Mouse (Mus musculus) forebrain, embryonic 11.5 days (tissue): Measurements from ENCODE around the gene Zbtb4. TPM values are rescaled to one million over a fixed set of nuclear protein-coding genes. Genes with fewer than 3 reads are reported as not detected.

ENCODE experiments used
- ATAC-seq: fragments of 200-750 bp; cut with Nextera tagmentation; replicated peaks from 2 replicates; pipeline ENCODE4 v1.8.0; 2017; ENCODE audit warnings: moderate TSS enrichment; ENCODE audit not compliant: low FRiP score
- DNase-seq: peaks from one replicate; pipeline ENCODE4 v3.0.0-alpha.2; 2017; ENCODE audit warnings: low spot score
- H3K27ac ChIP-seq: fragments of 300-500 bp; sonication (generic); 2 replicates; pipeline ENCODE4 v1.5.1; 2014; ENCODE audit warnings: low read depth, low read length
- H3K27me3 ChIP-seq: fragments of 300-500 bp; sonication (generic); 2 replicates; pipeline ENCODE4 v1.6.1; 2014; ENCODE audit warnings: mild to moderate bottlenecking, low read length, mixed read lengths; ENCODE audit not compliant: control insufficient read depth, insufficient read depth
- H3K36me3 ChIP-seq: fragments of 300-500 bp; sonication (generic); 2 replicates; pipeline ENCODE4 v1.6.1; 2014; ENCODE audit warnings: mild to moderate bottlenecking, low read length, moderate library complexity, mixed read lengths; ENCODE audit not compliant: control insufficient read depth, insufficient read depth
- H3K4me1 ChIP-seq: fragments of 300-500 bp; sonication (generic); replicated peaks from 2 replicates; pipeline ENCODE4 v1.6.1; 2014; ENCODE audit warnings: low read length, mixed read lengths; ENCODE audit not compliant: control insufficient read depth, insufficient read depth
- H3K4me2 ChIP-seq: fragments of 300-500 bp; sonication (generic); 2 replicates; pipeline ENCODE4 v1.6.1; 2014; ENCODE audit warnings: low read depth, mild to moderate bottlenecking, low read length, moderate library complexity, mixed read lengths; ENCODE audit not compliant: severe bottlenecking
- H3K4me3 ChIP-seq: fragments of 300-500 bp; sonication (generic); 2 replicates; pipeline ENCODE4 v1.5.1; 2014; ENCODE audit warnings: low read depth, low read length
- H3K9ac ChIP-seq: fragments of 300-500 bp; sonication (generic); 2 replicates; pipeline ENCODE4 v1.6.1; 2014; ENCODE audit warnings: low read length
- H3K9me3 ChIP-seq: fragments of 300-500 bp; sonication (generic); 2 replicates; pipeline ENCODE4 v1.6.1; 2016; ENCODE audit warnings: low read length, mixed read lengths; ENCODE audit not compliant: control insufficient read depth
- WGBS: fragments of 180-500 bp; shearing (Covaris S2); extraction: QIAGEN DNeasy Blood & Tissue Kit; methylation state at CpG from one replicate; pipeline ENCODE4 v1.1.7; 2014; 5-methylcytosine and 5-hydroxymethylcytosine counted together
- polyA plus RNA-seq: library from polyadenylated mRNA; unstranded; fragments of >200 nt; fragmentation: Nextera tagmentation; extraction: Ambion mirVana; gene quantifications from 2 replicates; pipeline ENCODE4 v1.2.1, GENCODE M21; 2014

Gene Zbtb4
- polyA plus RNA-seq = 1.1 and 1.4 TPM in 2 replicates

- H3K4me1 ChIP-seq = peaks cover 4% of the 10 kb centered on the region
- H3K4me3 ChIP-seq = peak within 1 kb of the TSS; percentile 81
- H3K4me2 ChIP-seq = peak within 1 kb of the TSS; percentile 88
- no peak for DNase-seq
- no peak within 1 kb of the TSS for H3K27ac ChIP-seq
- H3K9ac ChIP-seq = peak within 1 kb of the TSS; percentile 86
- no peaks in the 10 kb centered on the region for H3K36me3 ChIP-seq
- H3K9me3 ChIP-seq = no peaks in the 10 kb centered on the region
- no peaks in the 10 kb centered on the region for H3K27me3 ChIP-seq
- 19% methylated on average over 52 of the region's 55 CpGs for WGBS
- peak; percentile 73 for ATAC-seq
These were observed at the start of gene Zbtb4 for GRCm38 (mm10) chr11:69765221-69766125. Zbtb4 (plus strand) TSS chr11:69765912.

DNA sequence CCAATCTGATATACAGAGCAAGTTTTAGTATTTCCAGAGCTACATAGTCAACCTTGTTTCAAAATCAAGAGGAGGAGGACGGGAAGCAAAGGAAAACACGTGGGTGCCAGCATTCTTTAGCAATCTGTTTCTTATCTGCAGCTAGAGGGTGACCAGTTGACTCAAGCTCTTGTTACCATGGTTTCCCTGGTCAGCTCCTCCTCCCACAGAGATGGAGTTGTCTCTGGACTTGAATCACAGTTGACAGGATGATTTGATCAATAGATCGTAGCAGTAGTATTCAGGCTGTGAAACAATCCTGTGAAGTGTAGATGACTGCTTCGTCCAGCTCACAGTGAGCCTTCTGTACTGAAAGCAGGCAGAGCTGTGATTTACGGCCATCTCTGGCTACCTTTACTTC, 49.8 kb upstream of the Zbtb4 start:
- WGBS = 46% methylated on average over 5 of the region's 5 CpGs
- Histone ChIP-seq H3K4me2 (no peak overlapping the region), H3K9me3 (no peaks in the 10 kb centered on the region), H3K27ac (no peak overlapping the region), H3K9ac (no peak overlapping the region), H3K4me1 (no peaks in the 10 kb centered on the region; the same call in 1 of the 2 replicates), H3K36me3 (no peaks in the 10 kb centered on the region), H3K27me3 (no peaks in the 10 kb centered on the region), H3K4me3 (no peak overlapping the region)
- ATAC-seq (no peak), DNase-seq (no peak)

GRCm38 (mm10) chr11:69716953-69717352, 48.8 kb upstream of the Zbtb4 start:
- no peak overlapping the region for H3K4me3 ChIP-seq
- H3K4me1 ChIP-seq = no peaks in the 10 kb centered on the region; the same call in 1 of the 2 replicates
- DNase-seq (no peak), ATAC-seq (no peak)
- H3K9me3 ChIP-seq = no peaks in the 10 kb centered on the region
- no peak overlapping the region for H3K27ac ChIP-seq
- no peak overlapping the region for H3K9ac ChIP-seq
- 72% methylated on average over 4 of the region's 4 CpGs for WGBS
- H3K4me2 ChIP-seq = no peak overlapping the region
- no peaks in the 10 kb centered on the region for H3K36me3 ChIP-seq
- no peaks in the 10 kb centered on the region for H3K27me3 ChIP-seq

GRCm38 (mm10) chr11:69718661-69719060, 47.1 kb upstream of the Zbtb4 start:
- H3K4me2 ChIP-seq = 0 out of 2 replicates have a peak overlapping the region, but pooled peaks have one; percentile 21
- H3K27me3 ChIP-seq = no peaks in the 10 kb centered on the region
- H3K4me3 ChIP-seq = no peak overlapping the region
- H3K36me3 ChIP-seq = no peaks in the 10 kb centered on the region
- no peaks in the 10 kb centered on the region; the same call in 1 of the 2 replicates for H3K4me1 ChIP-seq
- DNase-seq = peak; percentile 62
- WGBS = 35% methylated on average over 15 of the region's 15 CpGs
- H3K9me3 ChIP-seq = no peaks in the 10 kb centered on the region
- no peak overlapping the region for H3K9ac ChIP-seq
- H3K27ac ChIP-seq = no peak overlapping the region
- ATAC-seq = no peak

DNA sequence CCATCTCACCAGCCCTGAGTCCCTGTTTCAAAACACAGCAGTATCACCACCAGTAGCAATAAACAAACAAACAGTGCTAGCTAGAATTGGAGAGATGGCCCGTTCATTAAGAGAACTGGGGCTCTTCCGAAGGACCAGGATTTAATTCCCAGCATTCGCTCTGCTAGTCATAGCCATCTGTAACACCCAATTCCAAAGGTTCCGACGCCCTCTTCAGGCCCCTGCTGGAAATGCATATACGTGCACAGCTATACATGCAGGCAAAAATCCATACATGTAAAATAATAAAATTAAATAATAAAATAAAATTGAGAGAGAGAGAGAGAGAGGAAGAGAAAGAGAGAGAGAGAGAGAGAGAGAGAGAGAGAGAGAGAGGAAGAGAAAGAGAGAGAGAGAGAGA, 46.3 kb upstream of the Zbtb4 start:
- H3K9ac ChIP-seq = no peak overlapping the region
- H3K4me3 ChIP-seq = no peak overlapping the region
- no peak overlapping the region for H3K27ac ChIP-seq
- DNase-seq (no peak), ATAC-seq (no peak)
- no peaks in the 10 kb centered on the region for H3K27me3 ChIP-seq
- WGBS = 73% methylated on average over 6 of the region's 6 CpGs
- no peaks in the 10 kb centered on the region for H3K9me3 ChIP-seq
- H3K4me2 ChIP-seq = no peak overlapping the region
- no peaks in the 10 kb centered on the region for H3K36me3 ChIP-seq
- no peaks in the 10 kb centered on the region; the same call in 1 of the 2 replicates for H3K4me1 ChIP-seq

DNA sequence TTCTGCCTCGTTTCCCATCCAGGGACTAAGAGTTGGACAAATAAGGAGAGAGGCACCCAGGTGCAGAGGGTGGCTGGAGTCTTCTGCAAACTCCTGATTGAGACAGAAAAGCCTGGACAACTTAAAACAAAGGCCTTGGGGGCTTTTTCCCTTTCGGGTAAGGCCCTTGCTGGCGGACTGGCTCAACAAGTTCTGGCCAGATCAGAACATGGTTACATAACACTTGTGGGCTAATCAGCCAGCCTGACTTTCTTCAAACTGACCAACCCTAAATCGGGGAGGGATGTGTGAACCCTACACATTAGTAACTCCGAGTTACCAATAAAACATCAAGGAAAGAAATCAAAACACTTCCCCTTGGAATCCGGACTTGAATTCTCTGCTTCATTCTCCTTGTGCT, 44.9 kb upstream of the Zbtb4 start:
- WGBS = 86% methylated on average over 6 of the region's 6 CpGs
- ATAC-seq = no peak
- no peaks in the 10 kb centered on the region; the same call in 1 of the 2 replicates for H3K4me1 ChIP-seq

DNA sequence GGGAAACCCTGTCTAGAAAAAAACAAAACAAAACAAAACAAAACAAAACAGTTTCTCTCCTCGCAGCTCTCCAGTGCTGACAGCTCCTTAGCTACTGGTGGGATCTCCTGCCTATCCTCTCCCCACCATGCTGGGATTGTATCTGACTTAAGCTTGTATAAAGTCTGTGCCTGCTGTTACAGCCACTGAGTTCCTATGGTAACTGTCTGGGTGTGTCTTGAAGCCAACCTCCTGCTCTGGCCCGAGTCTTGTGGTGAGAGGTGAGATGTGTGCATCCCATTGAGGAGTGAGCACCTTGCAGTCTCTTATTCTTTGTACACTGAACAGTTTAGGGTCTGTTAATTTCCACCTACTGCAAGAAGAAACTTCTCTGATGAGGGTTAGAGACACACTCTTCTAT, 42.6 kb upstream of the Zbtb4 start:
- H3K9ac ChIP-seq = no peak overlapping the region
- no peak overlapping the region for H3K4me3 ChIP-seq
- H3K36me3 ChIP-seq = no peaks in the 10 kb centered on the region
- no peak overlapping the region for H3K27ac ChIP-seq
- H3K27me3 ChIP-seq = no peaks in the 10 kb centered on the region
- 56% methylated on average over 2 of the region's 2 CpGs for WGBS
- ATAC-seq (no peak), DNase-seq (no peak)
- no peak overlapping the region for H3K4me2 ChIP-seq
- H3K4me1 ChIP-seq = no peaks in the 10 kb centered on the region; the same call in 1 of the 2 replicates
- no peaks in the 10 kb centered on the region for H3K9me3 ChIP-seq

More for the DNA sequence above, 44.9 kb upstream of the Zbtb4 start:
- H3K9me3 ChIP-seq = no peaks in the 10 kb centered on the region
- no peak overlapping the region for H3K4me3 ChIP-seq
- H3K4me2 ChIP-seq = no peak overlapping the region
- no peak overlapping the region for H3K9ac ChIP-seq
- no peaks in the 10 kb centered on the region for H3K27me3 ChIP-seq
- H3K36me3 ChIP-seq = no peaks in the 10 kb centered on the region
- no peak for DNase-seq
- H3K27ac ChIP-seq = no peak overlapping the region

DNA sequence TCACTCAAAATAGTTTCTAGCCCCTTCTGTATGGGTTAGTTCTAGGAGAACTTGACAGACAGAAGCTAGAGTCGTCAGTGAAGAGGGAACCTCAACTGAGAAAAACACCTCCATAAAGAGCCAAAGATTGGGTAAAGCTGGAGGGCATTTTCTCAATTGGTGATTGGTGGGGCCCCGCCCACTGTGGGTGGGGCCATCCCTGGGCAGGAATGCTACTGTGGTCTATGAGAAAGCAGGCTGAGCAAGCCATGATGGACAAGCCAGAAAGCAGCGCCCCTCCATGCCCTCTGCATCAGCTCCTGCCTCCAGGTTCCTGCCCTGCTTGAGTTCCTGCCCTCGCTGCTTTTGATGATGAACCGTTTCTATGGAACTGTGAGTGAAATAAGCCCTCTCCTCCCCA, 39.8 kb upstream of the Zbtb4 start:
- H3K27me3 ChIP-seq = no peaks in the 10 kb centered on the region
- H3K27ac ChIP-seq = no peak overlapping the region
- DNase-seq (no peak), ATAC-seq (no peak)
- no peak overlapping the region for H3K4me3 ChIP-seq
- H3K36me3 ChIP-seq = no peaks in the 10 kb centered on the region
- H3K4me2 ChIP-seq = no peak overlapping the region
- no peaks in the 10 kb centered on the region for H3K4me1 ChIP-seq
- H3K9ac ChIP-seq = no peak overlapping the region
- WGBS = 51% methylated on average over 5 of the region's 5 CpGs
- no peaks in the 10 kb centered on the region for H3K9me3 ChIP-seq
